Mouse (Mus musculus): ENCODE data around the gene Grwd1. TPM values are rescaled to one million over a fixed set of nuclear protein-coding genes. Genes with fewer than 3 reads are reported as not detected.
A peak's percentile ranks its signal among the peaks of the same experiment; 100 is the strongest.

Grwd1 gene
- polyA plus RNA-seq, 1 experiment from 2014 or later = 87.9 TPM

- no peak overlapping the region for H3K4me3 ChIP-seq (ENCODE audit: low read length)
- ATAC-seq (ENCODE audit: low FRiP score, low TSS enrichment) = no peak
- no peaks in the 10 kb centered on the region for H3K9me3 ChIP-seq (ENCODE audit: low read length)
- peaks cover 19% of the 10 kb centered on the region for H3K36me3 ChIP-seq (ENCODE audit: insufficient read depth, low read length)
- no peak overlapping the region for H3K27ac ChIP-seq (ENCODE audit: low read length)
- H3K9ac ChIP-seq (replicated peaks; ENCODE audit: low read length) = no peak overlapping the region
- H3K4me1 ChIP-seq (ENCODE audit: insufficient read depth, low read length) = peaks cover 23% of the 10 kb centered on the region
- WGBS = 80% methylated on average over 2 of the region's 2 CpGs
- H3K27me3 ChIP-seq (ENCODE audit: insufficient read depth, low read length) = no peaks in the 10 kb centered on the region
- no peak overlapping the region for H3K4me2 ChIP-seq (replicated peaks; ENCODE audit: low read depth, low read length)
Measured at GRCm38 (mm10) chr7:45815984-45816351, 14.8 kb downstream of the Grwd1 start.

- H3K27ac ChIP-seq (ENCODE audit: low read length) = no peak overlapping the region
Measured at GRCm38 (mm10) chr7:45815323-45815983, 15.3 kb downstream of the Grwd1 start.

GRCm38 (mm10) chr7:45814841-45815240 lies 15.9 kb downstream of the Grwd1 start:
- Histone ChIP-seq H3K4me3 (ENCODE audit: low read length) (peak overlapping the region; percentile 30), H3K9me3 (ENCODE audit: low read length) (no peaks in the 10 kb centered on the region), H3K27ac (ENCODE audit: low read length) (no peak overlapping the region), H3K9ac (replicated peaks; ENCODE audit: low read length) (peak overlapping the region; percentile 26; the same call in 1 of the 2 replicates), H3K4me2 (replicated peaks; ENCODE audit: low read depth, low read length) (peak overlapping the region; percentile 62), H3K27me3 (ENCODE audit: insufficient read depth, low read length) (no peaks in the 10 kb centered on the region), H3K4me1 (ENCODE audit: insufficient read depth, low read length) (peaks cover 21% of the 10 kb centered on the region), H3K36me3 (ENCODE audit: insufficient read depth, low read length) (peaks cover 30% of the 10 kb centered on the region)
- no peak for ATAC-seq (ENCODE audit: low FRiP score, low TSS enrichment)
- 11% methylated on average over 5 of the region's 5 CpGs for WGBS

More at GRCm38 (mm10) chr7:45815323-45815983, 15.3 kb downstream of the Grwd1 start:
- Histone ChIP-seq H3K9me3 (ENCODE audit: low read length) (no peaks in the 10 kb centered on the region), H3K36me3 (ENCODE audit: insufficient read depth, low read length) (peaks cover 24% of the 10 kb centered on the region), H3K4me1 (ENCODE audit: insufficient read depth, low read length) (peaks cover 23% of the 10 kb centered on the region), H3K9ac (replicated peaks; ENCODE audit: low read length) (no peak overlapping the region; the same call in 1 of the 2 replicates), H3K27me3 (ENCODE audit: insufficient read depth, low read length) (no peaks in the 10 kb centered on the region), H3K4me3 (ENCODE audit: low read length) (no peak overlapping the region; the same call in 1 of the 2 replicates), H3K4me2 (replicated peaks; ENCODE audit: low read depth, low read length) (peak overlapping the region; percentile 62)
- no peak for ATAC-seq (ENCODE audit: low FRiP score, low TSS enrichment)
- WGBS = 60% methylated on average over 10 of the region's 10 CpGs

GRCm38 (mm10) chr7:45813787-45814779 lies 16.7 kb downstream of the Grwd1 start, which contains the start of gene Cyth2:
Cyth2 (minus strand) TSS chr7:45814581.
- under 1% methylated on average over 88 of the region's 92 CpGs for WGBS

GRCm38 (mm10) chr7:45812921-45813320 lies 17.8 kb downstream of the Grwd1 start:
- Histone ChIP-seq H3K36me3 (ENCODE audit: insufficient read depth, low read length) (peaks cover 49% of the 10 kb centered on the region), H3K4me1 (ENCODE audit: insufficient read depth, low read length) (peaks cover 20% of the 10 kb centered on the region), H3K27me3 (ENCODE audit: insufficient read depth, low read length) (no peaks in the 10 kb centered on the region), H3K27ac (ENCODE audit: low read length) (peak overlapping the region; percentile 100; the same call in 1 of the 2 replicates), H3K4me2 (replicated peaks; ENCODE audit: low read depth, low read length) (peak overlapping the region; percentile 92), H3K4me3 (ENCODE audit: low read length) (peak overlapping the region; percentile 99), H3K9ac (replicated peaks; ENCODE audit: low read length) (peak overlapping the region; percentile 100), H3K9me3 (ENCODE audit: low read length) (no peaks in the 10 kb centered on the region)
- 75% methylated on average over 8 of the region's 8 CpGs for WGBS
- no peak for ATAC-seq (ENCODE audit: low FRiP score, low TSS enrichment)

More at GRCm38 (mm10) chr7:45813787-45814779, 16.7 kb downstream of the Grwd1 start, which contains the start of gene Cyth2:
- no peaks in the 10 kb centered on the region for H3K27me3 ChIP-seq (ENCODE audit: insufficient read depth, low read length)
- peak within 1 kb of the TSS; percentile 92 for H3K4me2 ChIP-seq (replicated peaks; ENCODE audit: low read depth, low read length)
- peak within 1 kb of the TSS; percentile 100 for H3K27ac ChIP-seq (ENCODE audit: low read length)
- H3K4me1 ChIP-seq (ENCODE audit: insufficient read depth, low read length) = peaks cover 20% of the 10 kb centered on the region
- peak within 1 kb of the TSS; percentile 99 for H3K4me3 ChIP-seq (ENCODE audit: low read length)
- ATAC-seq (ENCODE audit: low FRiP score, low TSS enrichment) = peak; percentile 99
- H3K9me3 ChIP-seq (ENCODE audit: low read length) = no peaks in the 10 kb centered on the region
- peaks cover 38% of the 10 kb centered on the region for H3K36me3 ChIP-seq (ENCODE audit: insufficient read depth, low read length)
- H3K9ac ChIP-seq (replicated peaks; ENCODE audit: low read length) = peak within 1 kb of the TSS; percentile 100

- Histone ChIP-seq H3K4me3 (ENCODE audit: low read length) (no peak overlapping the region), H3K9me3 (ENCODE audit: low read length) (no peaks in the 10 kb centered on the region), H3K27me3 (ENCODE audit: insufficient read depth, low read length) (no peaks in the 10 kb centered on the region), H3K27ac (ENCODE audit: low read length) (no peak overlapping the region), H3K4me2 (replicated peaks; ENCODE audit: low read depth, low read length) (no peak overlapping the region), H3K9ac (replicated peaks; ENCODE audit: low read length) (no peak overlapping the region), H3K4me1 (ENCODE audit: insufficient read depth, low read length) (peaks cover 13% of the 10 kb centered on the region), H3K36me3 (ENCODE audit: insufficient read depth, low read length) (peaks cover 67% of the 10 kb centered on the region)
- no peak for ATAC-seq (ENCODE audit: low FRiP score, low TSS enrichment)
- 85% methylated on average over 13 of the region's 14 CpGs for WGBS
Measured at GRCm38 (mm10) chr7:45809276-45810075, 21.3 kb downstream of the Grwd1 start.

- H3K4me2 ChIP-seq (replicated peaks; ENCODE audit: low read depth, low read length) = no peak overlapping the region
- WGBS = 47% methylated on average over 10 of the region's 11 CpGs
- H3K36me3 ChIP-seq (ENCODE audit: insufficient read depth, low read length) = peaks cover 67% of the 10 kb centered on the region
- H3K9ac ChIP-seq (replicated peaks; ENCODE audit: low read length) = no peak overlapping the region
- H3K4me1 ChIP-seq (ENCODE audit: insufficient read depth, low read length) = peaks cover 13% of the 10 kb centered on the region
- no peak overlapping the region for H3K4me3 ChIP-seq (ENCODE audit: low read length)
- no peaks in the 10 kb centered on the region for H3K27me3 ChIP-seq (ENCODE audit: insufficient read depth, low read length)
- no peaks in the 10 kb centered on the region for H3K9me3 ChIP-seq (ENCODE audit: low read length)
- ATAC-seq (ENCODE audit: low FRiP score, low TSS enrichment) = no peak
- no peak overlapping the region for H3K27ac ChIP-seq (ENCODE audit: low read length)
Measured at GRCm38 (mm10) chr7:45808471-45808870, 22.3 kb downstream of the Grwd1 start.

- no peak for ATAC-seq (ENCODE audit: low FRiP score, low TSS enrichment)
- Histone ChIP-seq H3K4me1 (ENCODE audit: insufficient read depth, low read length) (peaks cover 2% of the 10 kb centered on the region; the same call in 1 of the 2 replicates), H3K4me2 (replicated peaks; ENCODE audit: low read depth, low read length) (no peak overlapping the region), H3K27me3 (ENCODE audit: insufficient read depth, low read length) (no peaks in the 10 kb centered on the region), H3K4me3 (ENCODE audit: low read length) (no peak overlapping the region), H3K9me3 (ENCODE audit: low read length) (no peaks in the 10 kb centered on the region), H3K36me3 (ENCODE audit: insufficient read depth, low read length) (peaks cover 52% of the 10 kb centered on the region), H3K27ac (ENCODE audit: low read length) (no peak overlapping the region), H3K9ac (replicated peaks; ENCODE audit: low read length) (no peak overlapping the region)
- 71% methylated on average over 5 of the region's 5 CpGs for WGBS
Measured at GRCm38 (mm10) chr7:45805941-45806340, 24.8 kb downstream of the Grwd1 start.

GRCm38 (mm10) chr7:45802551-45802950 lies 28.2 kb downstream of the Grwd1 start:
- Histone ChIP-seq H3K4me1 (ENCODE audit: insufficient read depth, low read length) (peaks cover 23% of the 10 kb centered on the region; the same call in 1 of the 2 replicates), H3K27me3 (ENCODE audit: insufficient read depth, low read length) (peaks cover 9% of the 10 kb centered on the region), H3K4me3 (ENCODE audit: low read length) (no peak overlapping the region), H3K36me3 (ENCODE audit: insufficient read depth, low read length) (peaks cover 19% of the 10 kb centered on the region), H3K4me2 (replicated peaks; ENCODE audit: low read depth, low read length) (no peak overlapping the region), H3K9ac (replicated peaks; ENCODE audit: low read length) (no peak overlapping the region), H3K27ac (ENCODE audit: low read length) (no peak overlapping the region), H3K9me3 (ENCODE audit: low read length) (no peaks in the 10 kb centered on the region)
- ATAC-seq (ENCODE audit: low FRiP score, low TSS enrichment) = no peak
- 87% methylated on average over 6 of the region's 6 CpGs for WGBS
